Mouse (Mus musculus) liver, adult 2 months (tissue): Measurements from ENCODE around the gene Atp6v1e2.

Experiments used
- CTCF ChIP-seq: fragments of 200-500 bp; IDR thresholded peaks from 2 replicates; pipeline ENCODE4 v1.5.1; 2011; ENCODE audit warnings: low read depth, low read length, control low read depth
- POLR2A ChIP-seq: fragments of 200-500 bp; IDR thresholded peaks from 2 replicates; pipeline ENCODE4 v1.6.1; 2011; ENCODE audit warnings: low read length, control low read depth; ENCODE audit not compliant: insufficient read depth; ENCODE audit errors: extremely low read depth

DNA sequence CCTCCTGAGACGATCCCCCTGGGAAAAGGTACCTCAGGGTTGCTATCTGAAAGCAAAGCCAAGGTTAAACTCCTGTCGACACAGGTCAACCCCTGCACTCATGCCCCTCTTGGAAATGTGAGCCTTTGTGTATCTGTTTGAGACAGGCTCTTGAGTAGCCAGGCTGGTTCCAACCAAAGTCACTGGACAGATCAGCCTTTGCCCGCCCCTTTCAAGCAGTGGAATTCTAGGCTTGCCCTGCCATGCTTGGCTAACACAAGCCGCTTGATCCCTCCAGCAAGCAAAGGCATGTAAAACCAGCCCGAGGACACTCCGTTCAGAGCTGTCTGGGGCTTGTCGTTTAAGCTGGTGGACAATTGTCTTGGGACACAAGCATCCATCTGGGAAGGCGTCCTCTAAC is 39.4 kb downstream of the Atp6v1e2 start:
- no peak for TF ChIP-seq CTCF
- TF ChIP-seq POLR2A = no peak
